14 mouse cellular contexts compared by ENCODE assay signal in genomic region chr1:23190316-23191005, GRCm38 (mm10).
"Had no signal": no experiment of that assay in that cellular context is flagged by ENCODE, and none has a peak within 500 bp of the region (broad histone marks: within the 10 kb centered on the region; RNA-seq: fewer than 3 reads in every experiment).

No protein-coding gene starts in this region.

- H3K27ac ChIP-seq: intestine, embryonic 15.5 days; layer of hippocampus, adult 2 months; limb, embryonic 13.5 days; liver, embryonic 15.5 days; macrophage; midbrain, embryonic 12.5 days; neural tube, embryonic 15.5 days had no signal

- DNase-seq: kidney, adult 18-20 months; kidney, postnatal 10 days; kidney, postnatal 4 days; left cerebral cortex, postnatal 4 days; thymus, postnatal 36 days had no signal

- H3K27me3 ChIP-seq: intestine, embryonic 15.5 days; limb, embryonic 13.5 days; liver, embryonic 15.5 days; megakaryocyte, embryonic 14.5 days; midbrain, embryonic 12.5 days; neural tube, embryonic 15.5 days had no signal

- H3K36me3 ChIP-seq: intestine, embryonic 15.5 days; limb, embryonic 13.5 days; liver, embryonic 15.5 days; midbrain, embryonic 12.5 days; neural tube, embryonic 15.5 days had no signal

- H3K9ac ChIP-seq: intestine, embryonic 15.5 days; limb, embryonic 13.5 days; liver, embryonic 15.5 days; midbrain, embryonic 12.5 days; neural tube, embryonic 15.5 days had no signal

- H3K4me3 ChIP-seq: intestine, embryonic 15.5 days; layer of hippocampus, adult 2 months; limb, embryonic 13.5 days; liver, embryonic 15.5 days; megakaryocyte, embryonic 14.5 days; midbrain, embryonic 12.5 days; neural tube, embryonic 15.5 days had no signal

- H3K9me3 ChIP-seq: intestine, embryonic 15.5 days; limb, embryonic 13.5 days; liver, embryonic 15.5 days; megakaryocyte, embryonic 14.5 days; midbrain, embryonic 12.5 days; neural tube, embryonic 15.5 days had no signal

- H3K4me1 ChIP-seq: intestine, embryonic 15.5 days; megakaryocyte, embryonic 14.5 days; midbrain, embryonic 12.5 days; neural tube, embryonic 15.5 days had no signal

- H3K4me2 ChIP-seq: intestine, embryonic 15.5 days; limb, embryonic 13.5 days; liver, embryonic 11.5 days; liver, embryonic 15.5 days; midbrain, embryonic 12.5 days; neural tube, embryonic 15.5 days had no signal
